Mouse (Mus musculus): ENCODE measurements at regions not wholly inside any gene's neighbourhood (a gene's known extent, or its start where the extent isn't known, plus 50 kb on each side); places are given as distances from the start of the nearest gene placed in this dataset.
A peak's percentile ranks its signal among the peaks of the same experiment; 100 is the strongest.

DNA sequence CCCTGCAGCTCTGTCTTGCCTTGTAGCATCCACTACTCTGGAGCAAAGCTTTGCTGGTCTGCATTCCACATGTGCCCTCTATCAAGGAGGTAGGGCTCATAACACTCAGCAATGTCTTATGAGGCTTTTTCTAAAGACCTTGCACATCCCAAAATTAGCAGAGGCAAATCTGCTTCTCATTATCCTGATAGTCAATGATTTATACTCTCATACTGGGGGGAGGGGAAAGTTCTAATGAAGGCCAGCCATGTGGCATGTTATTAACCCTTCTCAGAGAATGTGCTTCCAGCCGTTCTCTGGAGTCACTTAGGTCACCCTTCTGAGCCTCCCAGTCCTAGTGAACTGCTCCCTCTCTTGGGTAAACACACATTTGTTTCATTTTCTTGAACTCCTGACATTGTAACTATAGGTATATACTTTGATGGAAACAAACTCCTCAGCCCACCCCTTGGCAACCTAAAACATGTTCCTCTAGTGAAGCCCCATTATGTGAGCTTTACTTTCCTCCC is 307.7 kb upstream of the Nt5c1b start:
- DNase-seq (ENCODE audit: extremely low spot score, low spot score), result peak; percentile 20

DNA sequence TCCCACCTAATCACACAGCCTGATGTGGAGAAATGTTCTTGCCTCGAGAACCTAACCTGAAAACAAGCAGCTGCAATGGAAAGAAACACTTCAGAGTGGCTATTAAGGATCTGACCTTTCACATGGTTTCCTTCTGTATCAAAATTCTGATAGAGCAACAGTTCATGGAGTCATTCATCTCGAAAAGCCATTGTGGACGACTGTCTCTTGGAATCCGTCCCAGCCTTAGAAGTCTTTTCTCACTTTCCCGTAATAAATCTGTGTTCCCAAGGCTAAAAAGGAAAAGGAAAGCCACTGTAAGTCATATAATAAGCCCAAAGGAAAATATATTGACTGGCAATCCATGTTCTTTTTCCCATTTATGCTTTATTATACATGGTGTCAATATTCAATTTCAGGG is 291.4 kb upstream of the Nt5c1b start:
- DNase-seq (ENCODE audit: extremely low spot score, low spot score), result no peak

DNA sequence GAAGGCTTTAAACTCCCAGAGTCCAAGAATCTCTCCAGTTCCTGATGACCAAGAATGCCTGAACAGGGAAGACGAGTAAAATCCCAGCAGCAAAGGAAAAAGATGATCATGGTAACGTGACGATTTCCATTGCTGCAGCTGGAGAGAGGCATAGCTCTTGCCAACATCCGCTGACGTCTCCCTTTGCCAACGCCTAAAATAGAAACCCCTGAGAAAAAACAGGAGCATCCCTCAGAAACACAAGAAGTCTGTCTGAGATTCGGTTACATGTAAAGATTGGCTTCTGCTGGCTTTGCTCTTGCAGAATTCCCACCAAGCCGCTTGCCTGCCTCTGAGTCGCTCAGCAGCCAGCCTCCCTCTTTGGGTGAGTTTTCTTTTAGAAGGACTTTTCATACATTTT is 290.3 kb upstream of the Nt5c1b start:
- no peak for DNase-seq (ENCODE audit: extremely low spot score, low spot score)

DNA sequence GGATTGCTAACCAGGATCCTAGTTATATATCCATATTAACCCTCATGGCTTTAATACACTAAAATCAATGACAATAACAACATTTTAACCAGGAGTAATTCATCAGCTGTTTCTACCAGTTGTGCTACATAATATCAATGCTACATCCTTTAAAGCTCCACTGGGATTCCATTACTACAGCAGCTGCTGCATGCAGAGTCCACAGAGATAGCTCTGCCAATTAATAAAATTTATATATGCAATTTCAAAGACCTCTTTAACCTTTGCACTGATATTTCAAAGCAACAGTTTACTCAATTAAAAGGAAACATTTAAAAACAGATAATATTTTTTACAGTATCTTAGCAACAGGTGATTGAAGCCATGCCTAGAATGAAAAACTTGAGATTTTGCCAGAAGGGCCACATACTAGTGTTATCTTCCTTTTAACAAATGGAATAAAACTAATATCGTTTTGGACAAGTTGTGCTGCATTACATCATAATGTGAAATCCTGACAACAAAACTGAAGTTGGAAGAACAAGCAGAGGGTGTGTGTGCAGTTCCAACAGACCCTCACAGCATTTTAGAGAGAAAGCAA is 256.8 kb upstream of the Nt5c1b start:
- DNase-seq (ENCODE audit: extremely low spot score, low spot score), result no peak

DNA sequence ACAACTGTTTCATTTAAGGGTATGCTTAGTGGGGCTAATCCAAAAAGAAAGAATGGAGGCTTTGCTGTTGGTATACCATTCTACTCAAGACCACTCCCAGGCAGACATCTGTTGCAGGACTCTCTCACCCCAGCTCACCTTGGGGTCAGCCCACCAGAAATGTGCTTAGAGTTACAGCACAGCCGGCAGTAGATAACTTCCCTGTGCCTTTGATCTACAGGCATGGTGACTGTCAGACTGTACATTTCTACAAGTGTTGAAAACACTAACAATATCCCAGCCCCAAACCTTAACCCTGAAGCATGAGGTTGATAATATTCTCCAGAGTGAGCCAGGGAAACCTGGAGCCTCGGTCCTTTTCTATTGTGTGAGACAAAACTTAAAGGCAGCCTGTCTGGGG is 247.7 kb upstream of the Nt5c1b start:
- DNase-seq (ENCODE audit: extremely low spot score, low spot score), result no peak

DNA sequence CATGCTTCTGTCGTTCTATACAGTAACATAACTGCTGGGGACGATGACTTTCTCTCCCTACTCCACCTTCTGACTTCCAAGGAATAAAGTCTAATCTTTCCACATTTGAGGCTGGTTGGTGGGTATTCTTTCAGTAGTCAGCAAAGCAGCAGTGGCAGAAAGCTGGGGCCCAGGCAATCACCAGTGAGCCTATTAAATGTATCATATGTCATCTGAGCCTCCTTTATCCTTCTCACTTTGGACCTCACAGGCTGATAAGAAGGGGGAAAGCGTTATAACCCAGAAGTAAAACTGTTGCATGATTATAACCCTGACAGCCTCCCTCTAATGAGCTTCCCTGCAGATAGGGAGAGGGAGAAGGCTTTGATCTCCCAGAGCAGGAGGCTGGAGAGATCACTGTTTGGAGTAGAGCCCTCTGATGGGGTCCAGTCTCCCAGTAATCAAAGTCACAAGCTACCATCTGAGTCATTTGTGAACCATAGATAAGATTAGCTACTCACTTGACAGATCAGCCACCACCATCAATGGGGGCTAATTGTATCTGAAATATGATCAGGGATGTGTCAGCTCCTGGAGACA is 241.7 kb upstream of the Nt5c1b start:
- no peak for DNase-seq (ENCODE audit: extremely low spot score, low spot score)

DNA sequence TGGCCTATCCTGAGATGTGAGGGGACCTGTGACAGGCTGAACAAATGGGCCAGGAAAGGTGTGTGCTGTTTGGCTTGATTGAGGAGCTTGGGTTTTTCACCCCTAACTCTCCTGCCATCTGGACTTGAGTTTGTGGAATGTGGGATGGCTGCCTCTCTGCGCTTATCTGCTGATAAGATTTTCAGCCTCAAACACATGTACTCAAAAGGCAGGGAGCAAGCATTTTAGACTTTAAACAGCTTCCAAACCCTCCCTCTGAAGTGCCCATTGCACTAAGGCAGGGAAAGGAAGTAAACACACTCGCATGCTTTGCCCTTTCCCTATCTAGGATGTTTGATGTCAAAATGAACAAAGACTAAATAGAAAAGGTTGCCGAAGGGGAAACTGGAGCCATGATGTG is 235.6 kb upstream of the Nt5c1b start:
- no peak for DNase-seq (ENCODE audit: extremely low spot score, low spot score)

DNA sequence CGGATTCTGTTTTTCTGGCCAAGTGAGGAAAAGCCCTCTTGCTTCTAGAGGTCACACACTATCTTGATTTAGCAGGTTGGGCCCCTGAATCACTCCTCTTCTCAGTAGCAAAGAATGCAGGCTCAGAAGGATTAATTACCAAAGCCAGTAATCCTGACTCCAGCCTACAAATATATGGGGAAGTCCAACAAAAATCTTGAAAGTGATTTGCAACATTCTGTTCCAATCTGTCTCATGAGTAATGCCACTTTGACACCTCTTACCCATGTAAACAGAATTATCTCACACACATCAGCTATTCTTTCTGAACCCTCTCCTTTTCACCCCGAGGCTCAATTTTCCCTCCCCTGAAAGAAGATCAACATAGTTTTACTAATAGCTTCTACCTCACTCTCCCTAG is 233.9 kb upstream of the Nt5c1b start:
- DNase-seq (ENCODE audit: extremely low spot score, low spot score), result no peak

DNA sequence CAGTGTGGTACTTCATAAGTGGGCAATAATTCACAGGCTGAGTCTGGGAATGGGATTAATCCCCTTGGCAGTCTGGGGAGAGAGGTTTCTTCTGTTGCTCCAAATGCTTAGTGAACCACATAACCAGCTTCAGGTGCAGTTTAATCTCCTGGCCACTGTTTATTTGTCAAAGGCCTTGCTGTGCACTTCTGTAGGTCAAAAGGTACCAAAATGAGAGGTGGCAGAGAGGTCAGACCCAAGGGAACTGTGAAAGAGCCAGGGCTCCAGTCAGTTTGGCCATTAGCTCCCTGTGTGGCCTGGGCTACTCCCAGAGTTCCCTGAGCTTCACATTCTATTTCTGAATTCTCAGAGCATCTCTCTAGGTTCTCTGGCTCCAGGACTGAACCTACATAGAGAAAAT is 229.6 kb upstream of the Nt5c1b start:
- DNase-seq (ENCODE audit: extremely low spot score, low spot score), result no peak

DNA sequence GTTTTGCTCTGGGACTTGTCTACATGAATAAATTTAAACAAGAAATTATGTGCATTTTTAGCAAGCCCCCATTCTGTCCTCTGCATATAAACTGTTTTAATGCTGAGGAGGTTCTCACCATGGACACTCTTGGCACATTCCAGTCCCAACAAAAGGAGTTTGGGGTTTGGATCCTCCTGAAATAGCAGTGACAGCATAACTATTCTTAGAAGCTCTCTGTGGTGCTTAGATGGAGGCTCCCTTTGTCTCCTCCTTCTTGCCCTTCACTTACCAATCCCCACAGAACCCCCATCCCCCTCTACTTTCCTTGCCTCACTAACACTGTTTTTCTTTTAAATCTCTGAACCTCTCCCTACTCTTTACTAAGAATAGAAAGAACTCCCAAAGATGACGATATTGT is 208.9 kb upstream of the Nt5c1b start:
- no peak for DNase-seq (ENCODE audit: extremely low spot score, low spot score)

DNA sequence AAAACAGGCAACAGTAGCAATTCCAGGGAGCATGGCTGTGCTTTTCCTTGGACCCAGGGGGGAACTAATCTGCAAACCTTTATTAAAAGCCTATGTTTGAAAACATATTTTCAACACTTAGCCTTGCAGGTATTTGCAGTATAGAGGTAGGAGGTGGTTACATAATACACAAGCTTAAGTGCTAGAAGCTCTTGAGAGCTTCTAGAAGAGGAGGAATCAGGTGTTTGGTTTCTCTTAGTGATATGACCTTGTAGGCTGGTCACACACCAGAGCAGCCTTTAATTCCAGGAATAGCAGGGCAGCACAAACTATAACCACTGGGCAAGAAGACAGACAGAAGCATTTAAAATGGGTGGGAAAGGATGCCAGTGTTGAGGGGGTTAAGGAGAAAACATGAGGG is 201.7 kb upstream of the Nt5c1b start:
- DNase-seq (ENCODE audit: extremely low spot score, low spot score), result no peak

DNA sequence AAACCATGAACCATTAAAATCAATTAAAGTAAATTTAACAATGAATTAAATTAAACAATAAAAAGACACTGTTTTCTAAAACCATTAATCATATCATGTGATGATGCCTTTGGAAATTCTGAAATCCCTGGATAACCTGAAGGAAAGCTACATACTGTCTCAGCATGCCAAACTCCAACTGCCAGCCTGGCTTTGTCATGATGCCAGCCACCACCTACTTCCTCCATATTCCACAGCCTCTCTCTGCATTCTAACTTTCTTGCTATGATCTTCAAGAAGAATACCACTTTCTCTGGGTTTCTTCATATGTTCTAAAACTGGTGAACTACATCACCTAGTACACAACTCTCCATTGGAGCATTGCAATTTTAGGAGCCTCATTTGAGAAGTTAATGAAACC is 201.2 kb upstream of the Nt5c1b start:
- no peak for DNase-seq (ENCODE audit: extremely low spot score, low spot score)

DNA sequence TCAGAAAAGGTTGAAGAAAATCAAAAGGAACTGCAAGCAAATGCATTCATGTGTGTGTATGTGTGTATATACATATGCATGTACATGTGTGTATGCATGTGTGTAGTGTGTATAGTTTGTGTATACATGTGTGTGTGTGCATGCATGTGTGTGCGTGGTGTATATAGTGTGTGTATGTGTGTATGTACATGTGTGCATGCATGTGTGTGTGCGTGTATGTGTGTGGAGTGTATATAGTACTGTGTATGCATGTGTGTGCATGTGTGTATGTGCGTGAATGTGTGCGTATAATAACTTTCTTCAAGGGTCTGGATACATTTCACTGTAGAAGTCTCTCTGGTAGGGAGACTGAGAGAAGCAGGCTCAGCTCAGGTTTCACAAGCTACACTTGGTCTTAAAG is 191.1 kb upstream of the Nt5c1b start:
- no peak for DNase-seq (ENCODE audit: extremely low spot score, low spot score)

DNA sequence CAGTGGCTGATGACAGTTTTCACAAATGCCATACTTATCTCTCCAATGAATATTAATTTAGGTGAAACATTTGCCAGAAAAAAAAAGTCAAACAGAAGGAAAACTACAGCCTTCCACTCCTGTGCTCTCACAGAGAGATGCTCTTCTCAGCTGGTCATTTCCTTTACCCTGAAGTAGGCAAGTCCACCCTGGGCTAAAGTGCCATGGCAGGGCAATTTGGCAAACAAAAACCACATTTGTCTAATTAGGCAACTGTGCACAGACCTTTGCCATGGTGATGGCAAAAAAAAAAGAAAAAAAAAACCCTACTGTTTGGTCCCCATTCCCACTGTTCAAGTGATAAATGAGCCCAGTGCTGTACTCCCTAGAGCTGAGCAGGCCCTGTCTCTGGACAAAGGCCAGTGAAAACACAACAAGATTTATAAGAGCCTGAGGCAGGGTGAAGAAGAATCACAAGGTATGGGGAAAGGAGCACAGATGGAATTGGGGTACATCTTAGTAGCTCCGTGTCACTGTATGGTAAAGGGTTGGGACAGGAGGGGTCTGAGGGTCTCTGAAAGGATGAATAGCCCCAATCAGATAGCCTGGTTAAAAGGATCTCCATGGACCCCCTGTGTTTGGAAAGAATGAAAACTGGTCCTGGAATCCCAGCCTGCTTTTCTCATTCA is 190.5 kb upstream of the Nt5c1b start:
- peak; percentile 16 for DNase-seq (ENCODE audit: extremely low spot score, low spot score)

DNA sequence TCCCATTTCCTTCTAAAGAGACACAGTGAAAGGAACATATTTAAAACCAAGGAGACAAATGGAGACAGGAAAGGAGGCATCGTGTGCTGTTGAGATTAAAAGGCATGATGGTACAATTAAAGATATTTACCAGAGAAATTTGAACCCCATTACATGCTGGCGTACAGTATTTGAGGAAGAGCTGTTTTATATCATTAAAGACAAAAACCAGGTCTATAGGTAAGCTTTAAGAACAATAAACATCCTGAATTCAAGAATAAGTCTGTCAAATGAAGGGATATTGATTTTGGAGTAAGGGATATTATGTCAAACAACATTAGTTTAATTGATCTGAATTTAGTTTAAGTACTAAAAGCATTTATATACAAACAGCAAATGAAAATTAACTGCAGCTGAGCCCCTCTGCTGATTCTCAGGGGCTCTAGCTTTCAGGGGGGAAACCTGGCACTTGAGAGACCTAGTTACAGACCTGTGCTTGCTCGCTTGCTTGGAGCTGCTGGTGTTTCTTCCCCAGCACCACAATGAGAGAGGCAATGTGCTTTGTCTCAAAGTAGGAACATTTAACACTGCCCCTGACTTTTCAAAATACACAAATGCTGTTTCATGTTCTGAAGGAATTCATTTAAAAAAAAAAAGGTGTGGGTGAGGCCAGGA is 189.8 kb upstream of the Nt5c1b start:
- DNase-seq (ENCODE audit: extremely low spot score, low spot score), result no peak

DNA sequence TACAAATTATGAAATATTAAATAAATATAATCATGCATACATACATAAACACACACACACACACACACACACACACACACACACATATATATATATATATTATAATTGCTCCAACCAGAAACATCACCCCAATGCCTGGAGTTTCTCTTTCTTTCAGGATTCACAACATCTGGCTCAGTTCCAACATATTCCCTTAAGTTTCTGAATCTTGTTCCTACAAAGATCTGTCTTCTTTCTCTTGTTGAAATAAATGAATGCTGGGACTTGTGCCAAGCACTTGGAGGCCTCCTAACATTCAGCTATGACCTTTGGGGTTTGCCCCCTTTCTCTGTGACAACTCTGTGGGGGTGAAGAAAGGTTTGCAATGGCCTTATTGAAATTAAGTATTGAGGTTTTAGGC is 187.2 kb upstream of the Nt5c1b start:
- DNase-seq (ENCODE audit: extremely low spot score, low spot score), result no peak

DNA sequence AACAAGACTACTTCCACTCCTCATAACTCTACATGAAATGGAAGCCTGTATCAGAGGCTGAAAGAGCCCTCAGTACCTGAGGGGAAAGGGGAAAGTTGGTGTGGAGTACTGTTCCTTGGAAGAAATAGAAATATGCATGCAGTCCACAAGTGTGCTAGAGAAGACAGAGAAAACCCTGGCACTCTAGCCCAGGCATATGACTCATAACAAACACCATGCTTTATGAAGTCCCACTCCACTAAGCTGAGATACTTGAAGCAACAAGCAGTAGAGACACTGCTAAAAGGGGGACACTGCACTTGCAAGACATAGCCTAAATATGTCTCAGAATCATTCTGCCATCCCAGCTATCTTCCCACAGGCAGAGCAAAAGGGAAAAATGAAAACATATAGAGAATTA is 183.2 kb upstream of the Nt5c1b start:
- DNase-seq (ENCODE audit: extremely low spot score, low spot score), result no peak

DNA sequence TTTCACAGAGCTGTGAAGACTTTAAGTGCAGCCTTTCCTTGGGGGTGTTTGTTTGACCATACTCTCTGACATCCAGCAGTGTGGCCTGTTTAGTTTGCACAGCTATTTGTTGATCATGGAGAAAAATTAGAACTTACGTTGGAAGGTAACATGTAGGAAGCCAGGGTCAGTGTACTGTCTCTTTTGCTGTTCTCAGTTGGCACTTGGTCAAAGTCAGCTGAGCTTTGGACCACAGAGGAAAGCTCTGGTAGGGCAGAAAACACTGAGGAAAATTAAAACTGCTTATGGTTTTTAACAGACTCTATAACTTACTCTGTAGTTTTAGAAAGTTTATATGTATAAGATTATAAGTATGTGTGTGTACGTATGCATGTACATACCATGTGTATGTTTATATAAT is 180.0 kb upstream of the Nt5c1b start:
- no peak for DNase-seq (ENCODE audit: extremely low spot score, low spot score)

DNA sequence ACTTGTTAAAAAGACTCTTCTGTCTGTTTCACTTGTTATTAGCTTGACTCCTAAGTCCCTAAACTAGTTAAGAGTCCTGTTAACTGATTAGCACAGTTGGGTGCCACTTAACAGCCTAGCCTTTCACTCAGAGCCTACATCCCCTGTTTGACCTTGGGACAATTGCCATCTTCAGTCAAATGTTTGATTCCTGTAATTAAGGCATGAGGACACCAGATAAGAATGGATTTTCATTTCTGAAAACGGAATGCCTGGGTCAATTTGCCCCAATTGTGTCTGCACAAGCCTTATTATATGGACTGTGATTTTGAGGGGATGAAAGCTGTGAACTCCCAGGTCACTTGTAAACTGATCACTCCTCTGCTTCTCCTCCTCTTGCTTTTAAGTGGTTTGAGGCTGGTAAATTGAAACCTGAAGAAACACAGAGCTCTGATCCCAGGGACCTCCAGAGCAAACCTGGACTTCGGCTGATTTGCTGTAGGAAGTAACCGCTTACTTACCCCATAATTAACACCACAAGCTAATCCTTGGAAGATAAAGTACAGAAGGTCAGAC is 171.8 kb upstream of the Nt5c1b start:
- DNase-seq (ENCODE audit: extremely low spot score, low spot score), result no peak

DNA sequence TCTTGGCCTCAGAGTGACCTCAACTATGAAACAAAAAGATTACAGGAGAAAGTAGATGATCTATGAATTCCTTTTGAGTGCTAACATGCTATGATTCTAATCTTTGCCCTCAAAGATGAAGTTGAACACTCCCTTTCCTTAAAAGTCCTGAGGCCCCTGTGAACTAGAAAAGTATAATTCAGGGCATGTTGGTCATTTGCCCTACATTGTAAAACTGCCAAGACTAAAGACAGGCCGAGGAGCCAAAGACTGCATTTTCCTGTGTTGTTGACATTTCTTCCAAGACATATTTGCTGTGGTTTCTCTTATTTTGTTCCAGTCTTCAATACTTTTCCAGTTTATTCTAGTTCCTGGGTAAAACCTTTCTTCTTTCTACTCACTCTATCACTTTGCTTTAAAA is 159.9 kb upstream of the Nt5c1b start:
- no peak for DNase-seq (ENCODE audit: extremely low spot score, low spot score)

DNA sequence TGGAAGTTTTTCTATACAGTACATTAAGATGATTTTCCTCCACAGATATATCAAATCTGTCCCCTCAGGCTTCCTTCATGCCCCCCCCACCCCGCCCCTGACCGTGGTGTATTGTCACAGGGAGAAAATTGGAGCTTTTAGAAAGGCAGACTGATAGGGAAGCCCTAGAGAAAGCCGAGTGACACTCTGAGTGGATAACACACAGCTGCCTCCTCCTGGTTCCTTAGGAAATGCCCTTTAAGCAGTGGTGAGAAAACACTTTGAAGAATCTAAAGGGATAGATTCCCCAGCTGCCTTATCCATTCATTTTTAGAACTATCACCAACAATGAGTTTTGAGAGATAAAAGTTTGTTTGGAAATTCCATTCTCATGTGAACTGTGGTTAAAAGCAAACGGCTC is 147.0 kb upstream of the Nt5c1b start:
- DNase-seq (ENCODE audit: extremely low spot score, low spot score), result no peak

DNA sequence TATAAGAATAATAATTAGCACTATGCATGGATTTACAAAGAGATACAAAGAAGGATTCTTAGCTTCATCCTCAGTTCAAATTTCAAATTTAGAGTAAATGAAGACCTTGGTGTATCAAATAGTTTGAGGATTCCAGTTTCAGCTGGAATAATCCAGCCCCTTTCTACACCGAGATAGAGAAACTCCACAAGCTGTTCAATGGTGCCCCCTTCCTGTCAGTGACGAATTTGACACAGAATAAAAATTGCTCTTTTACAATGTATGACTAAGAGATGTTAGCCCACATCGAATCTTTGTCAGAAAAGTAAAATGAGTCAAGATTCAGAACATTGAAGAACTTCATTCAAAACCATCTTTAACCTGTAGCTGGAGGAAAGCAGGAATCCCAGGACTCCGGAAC is 145.9 kb upstream of the Nt5c1b start:
- DNase-seq (ENCODE audit: extremely low spot score, low spot score), result no peak
